ENCODE assay signal across 15 mouse cellular contexts in genomic region chr1:97834354-97834822, GRCm38 (mm10).
DNase-seq lines count a peak whose midpoint lies in the region; ATAC-seq and TF ChIP-seq lines count a peak whose summit lies in the region.
"Had no signal": no experiment of that assay in that cellular context is flagged by ENCODE, and none has a peak within 500 bp of the region (broad histone marks: within the 10 kb centered on the region; RNA-seq: fewer than 3 reads in every experiment).

No protein-coding gene starts in this region.

- WGBS in kidney, postnatal 0 days: 67% methylated on average over 5 of the region's 5 CpGs
- 82% methylated on average over 5 of the region's 5 CpGs for WGBS in kidney, adult 2 months
- 39% methylated on average over 5 of the region's 5 CpGs for WGBS in forebrain, postnatal 0 days
- 97% methylated on average over 5 of the region's 5 CpGs for WGBS in thymus, adult 2 months

- intact Hi-C loops in heart, postnatal 36 days (cut with DNase I): no loop called here

- TF ChIP-seq POLR2A in kidney, adult 2 months (IDR thresholded peaks at IDR 0.05; ENCODE audit: low read depth, low read length): no peak
- no peak for TF ChIP-seq POLR2A in thymus, adult 2 months (IDR thresholded peaks at IDR 0.05; ENCODE audit: control insufficient read depth, extremely low read depth, insufficient read depth, low read length, poor library complexity)

- no peak overlapping the region for H3K9ac ChIP-seq in kidney, postnatal 0 days (ENCODE audit: low read depth, low read length)
- H3K9ac ChIP-seq in forebrain, postnatal 0 days: no peak overlapping the region
- H3K9ac ChIP-seq: limb, embryonic 13.5 days; neural tube, embryonic 15.5 days had no signal

- peak; percentile 89 for DNase-seq in heart, adult 11 months
- DNase-seq in heart, postnatal 36 days: no peak
- DNase-seq in kidney, postnatal 0 days (ENCODE audit: low spot score): peak; percentile 9
- DNase-seq in kidney, adult 2 months: no peak
- peak; percentile 27 for DNase-seq in Muller cell, postnatal 12 days (ENCODE audit: inconsistent ontology term)
- DNase-seq in forebrain, postnatal 0 days: no peak
- no peak for DNase-seq in retina, postnatal 1 day
- DNase-seq in thymus, adult 2 months: no peak
- DNase-seq: cerebellum, adult 11 months; thymus, postnatal 36 days had no signal

- no peak for ATAC-seq in kidney, postnatal 0 days (replicated peaks; ENCODE audit: low FRiP score, low read depth)
- peak; percentile 32; the same call in 1 of the 2 replicates for ATAC-seq in forebrain, postnatal 0 days
- ATAC-seq: inflammation-experienced regulatory T-cells, adult 6 months; midbrain, embryonic 16.5 days had no signal

- no peaks in the 10 kb centered on the region for H3K9me3 ChIP-seq in kidney, postnatal 0 days (replicated peaks; ENCODE audit: low read length)
- no peaks in the 10 kb centered on the region for H3K9me3 ChIP-seq in forebrain, postnatal 0 days (ENCODE audit: low read length)
- H3K9me3 ChIP-seq: limb, embryonic 13.5 days; neural tube, embryonic 15.5 days had no signal

- no peak overlapping the region for H3K4me2 ChIP-seq in kidney, postnatal 0 days (ENCODE audit: low read length)
- no peak overlapping the region for H3K4me2 ChIP-seq in forebrain, postnatal 0 days (ENCODE audit: low read depth)
- H3K4me2 ChIP-seq: limb, embryonic 13.5 days; neural tube, embryonic 15.5 days had no signal

- H3K36me3 ChIP-seq in kidney, postnatal 0 days (ENCODE audit: insufficient read depth, low read length): no peaks in the 10 kb centered on the region
- peaks cover 1% of the 10 kb centered on the region for H3K36me3 ChIP-seq in kidney, adult 2 months (ENCODE audit: control insufficient read depth, insufficient read depth, low read length)
- H3K36me3 ChIP-seq in forebrain, postnatal 0 days (ENCODE audit: insufficient read depth): no peaks in the 10 kb centered on the region; the same call in 1 of the 2 replicates
- H3K36me3 ChIP-seq in thymus, adult 2 months (ENCODE audit: control insufficient read depth, insufficient read depth, low read length): no peaks in the 10 kb centered on the region

- H3K4me3 ChIP-seq in kidney, postnatal 0 days (replicated peaks; ENCODE audit: low read depth, low read length): no peak overlapping the region
- H3K4me3 ChIP-seq in kidney, adult 2 months (ENCODE audit: insufficient read depth, low read depth, low read length): no peak overlapping the region
- no peak overlapping the region for H3K4me3 ChIP-seq in forebrain, postnatal 0 days (ENCODE audit: low read depth, low read length)
- no peak overlapping the region for H3K4me3 ChIP-seq in thymus, adult 2 months (ENCODE audit: control insufficient read depth, insufficient read depth, low read length)
- H3K4me3 ChIP-seq: erythroblast, embryonic 14.5 days; limb, embryonic 13.5 days; neural tube, embryonic 15.5 days had no signal

- no peaks in the 10 kb centered on the region for H3K27me3 ChIP-seq in kidney, postnatal 0 days (ENCODE audit: insufficient read depth, low read length)
- H3K27me3 ChIP-seq in kidney, adult 2 months (replicated peaks; ENCODE audit: control insufficient read depth, insufficient read depth, low read length): no peaks in the 10 kb centered on the region
- no peaks in the 10 kb centered on the region for H3K27me3 ChIP-seq in forebrain, postnatal 0 days (ENCODE audit: insufficient read depth, low read length)
- no peaks in the 10 kb centered on the region for H3K27me3 ChIP-seq in thymus, adult 2 months (ENCODE audit: control insufficient read depth, insufficient read depth, low read length)
- H3K27me3 ChIP-seq: limb, embryonic 13.5 days; neural tube, embryonic 15.5 days had no signal

- no peak overlapping the region for H3K27ac ChIP-seq in kidney, postnatal 0 days
- no peak overlapping the region for H3K27ac ChIP-seq in kidney, adult 2 months (ENCODE audit: insufficient read depth, low read depth, low read length)
- H3K27ac ChIP-seq in forebrain, postnatal 0 days (ENCODE audit: low read depth, low read length): 0 out of 2 replicates have a peak overlapping the region, but pooled peaks have one; percentile 6
- H3K27ac ChIP-seq in thymus, adult 2 months (ENCODE audit: control insufficient read depth, insufficient read depth, low read length): no peak overlapping the region
- H3K27ac ChIP-seq: neural tube, embryonic 15.5 days had no signal

- TF ChIP-seq CTCF in kidney, postnatal 0 days (IDR thresholded peaks at IDR 0.05; ENCODE audit: low read depth): no peak
- no peak for TF ChIP-seq CTCF in kidney, adult 2 months (conservative IDR thresholded peaks at IDR 0.05; ENCODE audit: insufficient read depth, insufficient read length, low read depth, low read length)
- TF ChIP-seq CTCF in forebrain, postnatal 0 days (IDR thresholded peaks at IDR 0.05; ENCODE audit: low read depth): no peak
- no peak for TF ChIP-seq CTCF in thymus, adult 2 months (IDR thresholded peaks at IDR 0.05; ENCODE audit: borderline replicate concordance, control insufficient read depth, extremely low read depth, insufficient read depth, low read length, poor library complexity)

- H3K4me1 ChIP-seq in kidney, postnatal 0 days (replicated peaks; ENCODE audit: insufficient read depth, low read length): no peaks in the 10 kb centered on the region
- H3K4me1 ChIP-seq in kidney, adult 2 months (ENCODE audit: control insufficient read depth, insufficient read depth, low read length): no peaks in the 10 kb centered on the region
- peaks cover 6% of the 10 kb centered on the region; the same call in 1 of the 2 replicates for H3K4me1 ChIP-seq in forebrain, postnatal 0 days (ENCODE audit: insufficient read depth)
- H3K4me1 ChIP-seq in thymus, adult 2 months (replicated peaks; ENCODE audit: control insufficient read depth, insufficient read depth, low read length): no peaks in the 10 kb centered on the region
- H3K4me1 ChIP-seq: neural tube, embryonic 15.5 days had no signal

Comparison
In these comparisons a context has a peak if more than half of its experiments do, and no peak if none do; other contexts are left out.
1. DNase-seq: peak in heart, adult 11 months (single experiment), kidney, postnatal 0 days (single experiment) and Muller cell, postnatal 12 days (single experiment); none in heart, postnatal 36 days (0 of 2), kidney, adult 2 months (single experiment), forebrain, postnatal 0 days (single experiment), retina, postnatal 1 day (single experiment) and thymus, adult 2 months (single experiment).